Mouse (Mus musculus) liver (tissue): ENCODE results near the gene Hypk.

Experiments
- DNase-seq: peaks from one replicate; pipeline ENCODE4 v3.0.0-alpha.2; 2020; ENCODE audit warnings: mixed read lengths

Hypk gene

GRCm38 (mm10) chr2:121452990-121453389 lies at the start of gene Hypk:
Gene Hypk (plus strand): TSS chr2:121453290.
- no peak for DNase-seq

GRCm38 (mm10) chr2:121403296-121403695 lies 49.8 kb upstream of the Hypk start:
- DNase-seq: no peak

- peak; percentile 72 for DNase-seq
These were observed 44.9 kb upstream of the Hypk start for GRCm38 (mm10) chr2:121408160-121408559.

GRCm38 (mm10) chr2:121412843-121413386 lies 40.2 kb upstream of the Hypk start:
- DNase-seq: peak; percentile 46

- peak; percentile 97 for DNase-seq
These were observed 39.6 kb upstream of the Hypk start, which contains the start of the genes Pdia3 and Catsper2 for GRCm38 (mm10) chr2:121413387-121414042. Gene Pdia3 (plus strand): TSS chr2:121413775. Gene Catsper2 (minus strand): TSS chr2:121413792.

- peak; percentile 75 for DNase-seq
These were observed 38.9 kb upstream of the Hypk start for GRCm38 (mm10) chr2:121414139-121414685.

GRCm38 (mm10) chr2:121415103-121415502 lies 38.0 kb upstream of the Hypk start:
- DNase-seq: no peak

- DNase-seq: no peak
These were observed 37.5 kb upstream of the Hypk start for GRCm38 (mm10) chr2:121415591-121415990.

GRCm38 (mm10) chr2:121416356-121416755 lies 36.7 kb upstream of the Hypk start:
- no peak for DNase-seq

- DNase-seq: no peak
These were observed 34.6 kb upstream of the Hypk start for GRCm38 (mm10) chr2:121418476-121418875.

GRCm38 (mm10) chr2:121423166-121423565 lies 29.9 kb upstream of the Hypk start:
- no peak for DNase-seq

- no peak for DNase-seq
These were observed 27.2 kb upstream of the Hypk start for GRCm38 (mm10) chr2:121425890-121426289.

GRCm38 (mm10) chr2:121434854-121435253 lies 18.2 kb upstream of the Hypk start:
- DNase-seq: no peak

- no peak for DNase-seq
These were observed 13.3 kb upstream of the Hypk start for GRCm38 (mm10) chr2:121439746-121440145.

- DNase-seq: no peak
These were observed 12.1 kb upstream of the Hypk start for GRCm38 (mm10) chr2:121440834-121441605.

GRCm38 (mm10) chr2:121441800-121442199 lies 11.3 kb upstream of the Hypk start:
- no peak for DNase-seq

GRCm38 (mm10) chr2:121442259-121443067 lies 10.6 kb upstream of the Hypk start:
- peak; percentile 91 for DNase-seq

- peak; percentile 23 for DNase-seq
These were observed 10.1 kb upstream of the Hypk start for GRCm38 (mm10) chr2:121443068-121443349.

- no peak for DNase-seq
These were observed 8.9 kb upstream of the Hypk start, which contains the start of gene Ell3 for GRCm38 (mm10) chr2:121444178-121444577. Gene Ell3 (minus strand): TSS chr2:121444278.

GRCm38 (mm10) chr2:121445117-121445516 lies 8.0 kb upstream of the Hypk start:
- no peak for DNase-seq

- no peak for DNase-seq
These were observed 6.6 kb upstream of the Hypk start for GRCm38 (mm10) chr2:121446506-121446905.

- DNase-seq: no peak
These were observed 6.1 kb upstream of the Hypk start for GRCm38 (mm10) chr2:121447006-121447405.

- DNase-seq: peak; percentile 39
These were observed 5.0 kb upstream of the Hypk start for GRCm38 (mm10) chr2:121448136-121448535.
